Mouse (Mus musculus) heart, embryonic 14.5 days (tissue): ENCODE data around the gene Ppa2. TPM values are rescaled to one million over a fixed set of nuclear protein-coding genes. Genes with fewer than 3 reads are reported as not detected.
A peak's percentile ranks its signal among the peaks of the same experiment; 100 is the strongest.

Experiments
- ATAC-seq: fragments of 200-750 bp; cut with Nextera tagmentation; 2 replicates; pipeline ENCODE4 v1.8.0; 2017; ENCODE audit warnings: low read depth, moderate TSS enrichment; ENCODE audit not compliant: insufficient number of reproducible peaks, insufficient read depth, low FRiP score
- H3K27ac ChIP-seq, 2 experiments: fragments of 200-500 bp in 1 of 2; fragments of 300-500 bp in 1 of 2; sonication (generic) in 1 of 2; replicated peaks in 1 of 2; 2 replicates each; pipeline ENCODE4 v1.5.1; 2012 to 2014; ENCODE audit warnings: low read depth in 2 of 2, low read length in 2 of 2, control low read depth in 1 of 2, mild to moderate bottlenecking in 1 of 2, mixed read lengths in 1 of 2; ENCODE audit not compliant: control insufficient read depth in 1 of 2, insufficient read depth in 1 of 2
- H3K27me3 ChIP-seq: fragments of 300-500 bp; sonication (generic); 2 replicates; pipeline ENCODE4 v1.6.1; 2014; ENCODE audit warnings: mild to moderate bottlenecking, low read length, control low read depth; ENCODE audit not compliant: control insufficient read depth, insufficient read depth
- H3K36me3 ChIP-seq: fragments of 300-500 bp; sonication (generic); 2 replicates; pipeline ENCODE4 v1.6.1; 2014; ENCODE audit warnings: mild to moderate bottlenecking, control low read depth, low read length, mixed read lengths; ENCODE audit not compliant: control insufficient read depth, insufficient read depth
- H3K4me1 ChIP-seq, 2 experiments: fragments of 200-500 bp in 1 of 2; fragments of 300-500 bp in 1 of 2; sonication (generic) in 1 of 2; 2 replicates each; pipeline ENCODE4 v1.6.1; 2012 to 2014; ENCODE audit warnings: low read length in 2 of 2, control low read depth in 1 of 2, mixed read lengths in 1 of 2; ENCODE audit not compliant: control insufficient read depth in 2 of 2, insufficient read depth in 2 of 2
- H3K4me2 ChIP-seq: fragments of 300-500 bp; sonication (generic); 2 replicates; pipeline ENCODE4 v1.6.1; 2014; ENCODE audit warnings: mild to moderate bottlenecking, low read length
- H3K4me3 ChIP-seq, 2 experiments: fragments of 200-500 bp in 1 of 2; fragments of 300-500 bp in 1 of 2; sonication (generic) in 1 of 2; 2 replicates each; pipeline ENCODE4 v1.5.1; 2012 to 2014; ENCODE audit warnings: low read length in 2 of 2, mild to moderate bottlenecking in 2 of 2, control low read depth in 1 of 2, low read depth in 1 of 2, moderate library complexity in 1 of 2; ENCODE audit not compliant: control insufficient read depth in 1 of 2, insufficient read depth in 1 of 2
- H3K9ac ChIP-seq: fragments of 300-500 bp; sonication (generic); 2 replicates; pipeline ENCODE4 v1.6.1; 2014; ENCODE audit warnings: mild to moderate bottlenecking, low read length
- H3K9me3 ChIP-seq: fragments of 300-500 bp; sonication (generic); 2 replicates; pipeline ENCODE4 v1.6.1; 2016; ENCODE audit warnings: low read length, control low read depth; ENCODE audit not compliant: control insufficient read depth
- WGBS: fragments of 180-500 bp; shearing (Covaris S2); extraction: QIAGEN DNeasy Blood & Tissue Kit; methylation state at CpG from one replicate; pipeline ENCODE4 v1.1.7; 2014; 5-methylcytosine and 5-hydroxymethylcytosine counted together
- polyA plus RNA-seq: library from polyadenylated mRNA; unstranded; fragments of >200 nt; fragmentation: Nextera tagmentation; extraction: Ambion mirVana; gene quantifications from 2 replicates; pipeline ENCODE4 v1.2.1, GENCODE M21; 2014

Ppa2 gene
- polyA plus RNA-seq, 1 experiment from 2014 or later = 145 TPM

DNA sequence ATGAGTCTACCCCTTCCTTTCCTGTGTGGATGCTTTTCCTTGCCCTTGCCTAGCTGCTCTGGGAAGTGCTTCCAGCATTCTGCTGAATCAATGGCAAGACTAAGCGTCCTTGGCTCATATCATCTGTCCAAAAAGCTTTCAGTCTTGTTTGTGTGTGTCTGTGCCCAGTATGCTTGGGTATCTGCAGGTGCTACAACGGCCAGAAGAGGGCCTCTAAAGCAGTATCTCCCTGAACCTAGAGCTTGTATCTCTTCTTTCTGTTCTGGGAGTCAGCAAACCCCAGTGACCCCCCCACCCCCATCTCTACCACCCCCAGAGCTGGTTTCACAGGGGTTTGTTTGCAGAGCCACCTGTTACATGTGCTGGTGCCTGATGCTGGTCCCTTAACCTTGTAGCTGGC lies 19.5 kb downstream of the Ppa2 start:
- Histone ChIP-seq H3K4me2 (no peak overlapping the region), H3K27me3 (no peaks in the 10 kb centered on the region), H3K9ac (no peak overlapping the region), H3K27ac (no peak overlapping the region), H3K9me3 (no peaks in the 10 kb centered on the region), H3K4me1 (peaks cover 4% of the 10 kb centered on the region in 2 experiments; a peak in 2 of 4 replicates), H3K4me3 (no peak overlapping the region), H3K36me3 (peaks cover 23% of the 10 kb centered on the region; the same call in 1 of the 2 replicates)
- no peak for ATAC-seq
- WGBS = 81% methylated on average over 2 of the region's 2 CpGs

DNA sequence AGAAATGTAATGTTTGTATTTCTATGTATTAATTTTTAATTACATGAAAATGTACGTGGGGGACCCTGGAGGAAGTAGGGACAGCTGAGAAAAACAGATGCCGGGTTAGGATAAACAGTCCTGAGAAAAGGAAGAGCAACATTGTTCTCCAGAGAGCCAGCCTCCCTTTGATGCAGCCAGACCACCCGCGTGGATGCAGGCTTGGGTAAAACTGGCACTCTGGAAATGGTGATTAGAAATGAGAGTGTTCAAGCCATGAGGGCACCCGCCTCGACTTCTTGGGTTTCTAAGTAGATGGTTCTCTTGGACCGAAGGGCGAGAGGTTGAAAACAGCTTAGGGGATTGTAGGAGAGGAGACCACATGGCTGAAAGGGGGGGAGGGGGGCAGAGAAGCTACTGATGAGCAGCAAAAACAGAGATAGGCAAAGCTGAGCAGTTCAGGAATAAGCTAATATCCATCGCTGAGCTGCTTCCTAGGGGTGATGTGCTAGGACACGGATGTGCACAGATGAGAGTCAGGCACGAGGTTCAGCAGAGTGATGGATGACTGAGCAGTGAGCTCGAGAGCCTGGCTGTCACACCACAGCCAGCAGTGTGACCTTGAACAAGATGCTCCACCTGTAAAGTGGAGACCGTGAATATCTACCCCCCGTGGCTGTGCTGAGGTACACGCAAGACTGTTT lies 21.4 kb downstream of the Ppa2 start:
- Histone ChIP-seq H3K36me3 (peaks cover 21% of the 10 kb centered on the region; the same call in 1 of the 2 replicates), H3K9ac (no peak overlapping the region), H3K27me3 (no peaks in the 10 kb centered on the region), H3K9me3 (no peaks in the 10 kb centered on the region), H3K27ac (no peak overlapping the region), H3K4me1 (peaks cover 8 to 14% of the 10 kb centered on the region in 2 experiments; a peak in 3 of 4 replicates), H3K4me3 (no peak overlapping the region), H3K4me2 (no peak overlapping the region)
- 57% methylated on average over 15 of the region's 15 CpGs for WGBS
- ATAC-seq = no peak

DNA sequence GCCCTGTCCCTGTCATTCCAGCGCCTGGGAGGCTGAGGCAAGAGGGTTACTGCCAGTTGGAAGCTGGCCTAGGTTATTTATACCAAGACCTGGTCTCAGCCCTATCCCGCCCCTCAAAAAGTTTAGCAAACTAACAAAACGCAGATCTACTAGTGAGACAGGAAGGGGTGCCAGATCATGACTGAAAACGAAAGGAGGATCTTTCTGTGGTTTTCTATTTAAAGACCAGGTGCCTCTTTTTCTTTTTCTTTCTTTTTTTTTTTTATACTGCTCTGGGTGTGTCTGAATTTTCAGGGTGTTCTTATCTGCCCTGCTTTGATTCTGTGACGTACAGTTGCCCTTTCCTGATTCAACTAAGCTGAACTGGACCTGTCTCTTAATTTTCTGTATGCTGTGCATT lies 22.4 kb downstream of the Ppa2 start:
- no peaks in the 10 kb centered on the region for H3K27me3 ChIP-seq
- H3K36me3 ChIP-seq = peaks cover 15% of the 10 kb centered on the region; the same call in 1 of the 2 replicates
- H3K9me3 ChIP-seq = no peaks in the 10 kb centered on the region
- WGBS = 78% methylated on average over 5 of the region's 5 CpGs
- no peak overlapping the region for H3K9ac ChIP-seq
- no peak overlapping the region for H3K4me3 ChIP-seq
- peaks cover 8 to 14% of the 10 kb centered on the region in 2 experiments; a peak in 3 of 4 replicates for H3K4me1 ChIP-seq
- H3K27ac ChIP-seq = no peak overlapping the region
- no peak for ATAC-seq
- no peak overlapping the region for H3K4me2 ChIP-seq

- no peaks in the 10 kb centered on the region for H3K9me3 ChIP-seq
- H3K4me2 ChIP-seq = no peak overlapping the region
- H3K4me1 ChIP-seq = peaks cover 8 to 18% of the 10 kb centered on the region in 2 experiments; a peak in 3 of 4 replicates
- H3K36me3 ChIP-seq = 0 out of 2 replicates have a peak, but pooled peaks cover 10% of the 10 kb centered on the region
- H3K27me3 ChIP-seq = no peaks in the 10 kb centered on the region
- ATAC-seq = no peak
- 84% methylated on average over 15 of the region's 15 CpGs for WGBS
- H3K4me3 ChIP-seq = no peak overlapping the region
- no peak overlapping the region for H3K9ac ChIP-seq
- no peak overlapping the region for H3K27ac ChIP-seq
Observed at GRCm38 (mm10) chr3:133333267-133334170, 23.6 kb downstream of the Ppa2 start.

DNA sequence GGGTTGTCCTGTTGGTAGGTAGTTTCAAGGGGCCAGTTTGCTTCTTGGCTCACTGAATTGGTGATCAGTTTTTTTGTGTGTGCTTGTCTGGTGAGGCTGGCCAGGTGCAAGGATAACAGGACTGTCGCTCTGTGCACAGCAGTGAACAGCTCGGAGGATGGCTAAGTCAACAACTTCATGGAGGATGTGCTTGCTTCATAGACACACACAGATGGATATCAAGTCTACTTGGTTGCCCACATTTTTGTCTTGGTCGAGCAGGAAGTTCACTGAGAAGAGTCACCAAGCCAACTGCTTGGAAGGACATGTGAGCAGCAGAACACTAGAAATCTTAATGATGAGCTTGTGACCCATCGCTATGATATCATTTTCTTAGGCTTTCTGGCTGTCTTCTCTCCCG lies 24.8 kb downstream of the Ppa2 start:
- no peak overlapping the region for H3K9ac ChIP-seq
- H3K4me2 ChIP-seq = peak overlapping the region; percentile 18
- peak overlapping the region; percentile 8 to 41 for H3K27ac ChIP-seq
- H3K9me3 ChIP-seq = no peaks in the 10 kb centered on the region
- 66% methylated on average over 5 of the region's 5 CpGs for WGBS
- no peak for ATAC-seq
- H3K36me3 ChIP-seq = 0 out of 2 replicates have a peak, but pooled peaks cover 10% of the 10 kb centered on the region
- no peak overlapping the region for H3K4me3 ChIP-seq
- peaks cover 14 to 29% of the 10 kb centered on the region in 2 experiments for H3K4me1 ChIP-seq
- H3K27me3 ChIP-seq = no peaks in the 10 kb centered on the region

GRCm38 (mm10) chr3:133335166-133335565 lies 25.3 kb downstream of the Ppa2 start:
- H3K4me1 ChIP-seq = peaks cover 19 to 33% of the 10 kb centered on the region in 2 experiments
- no peaks in the 10 kb centered on the region for H3K9me3 ChIP-seq
- no peak overlapping the region for H3K9ac ChIP-seq
- 23% methylated on average over 2 of the region's 2 CpGs for WGBS
- H3K4me2 ChIP-seq = peak overlapping the region; percentile 18
- no peaks in the 10 kb centered on the region for H3K27me3 ChIP-seq
- H3K36me3 ChIP-seq = 0 out of 2 replicates have a peak, but pooled peaks cover 12% of the 10 kb centered on the region
- H3K4me3 ChIP-seq = no peak overlapping the region
- H3K27ac ChIP-seq = peak overlapping the region; percentile 41 to 55
- ATAC-seq = no peak

- ATAC-seq = no peak
- no peaks in the 10 kb centered on the region for H3K27me3 ChIP-seq
- peaks cover 16% of the 10 kb centered on the region; the same call in 1 of the 2 replicates for H3K36me3 ChIP-seq
- peaks cover 19 to 33% of the 10 kb centered on the region in 2 experiments for H3K4me1 ChIP-seq
- H3K4me3 ChIP-seq = no peak overlapping the region
- H3K9ac ChIP-seq = no peak overlapping the region
- WGBS = 76% methylated on average over 7 of the region's 7 CpGs
- H3K27ac ChIP-seq = no peak overlapping the region
- H3K4me2 ChIP-seq = no peak overlapping the region
- H3K9me3 ChIP-seq = no peaks in the 10 kb centered on the region
Observed at GRCm38 (mm10) chr3:133336400-133336799, 26.5 kb downstream of the Ppa2 start.
